Mouse (Mus musculus) testis, adult 2 months (tissue): ENCODE results near the gene Ndufs3.

Experiments used
- CTCF ChIP-seq: fragments of 200-500 bp; IDR thresholded peaks from 2 replicates; pipeline ENCODE4 v1.5.1; 2012; ENCODE audit warnings: low read depth, mild to moderate bottlenecking, inconsistent platforms, low read length, moderate library complexity; ENCODE audit not compliant: control insufficient read depth, insufficient read depth, insufficient replicate concordance
- POLR2A ChIP-seq: fragments of 200-500 bp; IDR thresholded peaks from 2 replicates; pipeline ENCODE4 v1.6.1; 2012; ENCODE audit warnings: low read depth, mild to moderate bottlenecking, inconsistent platforms, low read length, moderate library complexity; ENCODE audit not compliant: control insufficient read depth

- TF ChIP-seq POLR2A (no peak), CTCF (no peak)
Measured at GRCm38 (mm10) chr2:90910861-90911260, 6.2 kb upstream of the Ndufs3 start.
